Mouse (Mus musculus) heart, embryonic 13.5 days (tissue): Measurements from ENCODE around the gene B3gnt9. TPM values are rescaled to one million over a fixed set of nuclear protein-coding genes. Genes with fewer than 3 reads are reported as not detected.

Source experiments
- ATAC-seq: fragments of 200-750 bp; cut with Nextera tagmentation; 2 replicates; pipeline ENCODE4 v1.8.0; 2017; ENCODE audit warnings: moderate TSS enrichment; ENCODE audit not compliant: insufficient number of reproducible peaks, low FRiP score, low TSS enrichment; ENCODE audit errors: extremely low read depth
- H3K27ac ChIP-seq: fragments of 300-500 bp; sonication (generic); replicated peaks from 2 replicates; pipeline ENCODE4 v1.5.1; 2015; ENCODE audit warnings: moderate library complexity, mild to moderate bottlenecking, inconsistent platforms
- H3K27me3 ChIP-seq: fragments of 300-500 bp; sonication (generic); replicated peaks from 2 replicates; pipeline ENCODE4 v1.6.1; 2015; ENCODE audit warnings: mild to moderate bottlenecking, inconsistent platforms
- H3K36me3 ChIP-seq: fragments of 300-500 bp; sonication (generic); 2 replicates; pipeline ENCODE4 v1.6.1; 2015; ENCODE audit warnings: mild to moderate bottlenecking, inconsistent platforms
- H3K4me1 ChIP-seq: fragments of 300-500 bp; sonication (generic); 2 replicates; pipeline ENCODE4 v1.6.1; 2015; ENCODE audit warnings: inconsistent platforms
- H3K4me2 ChIP-seq: fragments of 300-500 bp; sonication (generic); 2 replicates; pipeline ENCODE4 v1.6.1; 2015; ENCODE audit warnings: inconsistent platforms, mild to moderate bottlenecking, moderate library complexity
- H3K4me3 ChIP-seq: fragments of 300-500 bp; sonication (generic); 2 replicates; pipeline ENCODE4 v1.5.1; 2015; ENCODE audit warnings: moderate library complexity, mild to moderate bottlenecking, inconsistent platforms
- H3K9ac ChIP-seq: fragments of 300-500 bp; sonication (generic); 2 replicates; pipeline ENCODE4 v1.6.1; 2015; ENCODE audit warnings: inconsistent platforms, mild to moderate bottlenecking, moderate library complexity
- H3K9me3 ChIP-seq: fragments of 300-500 bp; sonication (generic); 2 replicates; pipeline ENCODE4 v1.6.1; 2016; ENCODE audit warnings: inconsistent platforms
- WGBS: fragments of 180-500 bp; shearing (Covaris S2); methylation state at CpG from one replicate; pipeline ENCODE4 v1.1.7; 2015; ENCODE audit warnings: mixed read lengths; 5-methylcytosine and 5-hydroxymethylcytosine counted together
- polyA plus RNA-seq: library from polyadenylated mRNA; unstranded; fragments of >200 nt; fragmentation: Nextera tagmentation; extraction: Ambion mirVana; gene quantifications from 2 replicates; pipeline ENCODE4 v1.2.1, GENCODE M21; 2015

B3gnt9 gene
- polyA plus RNA-seq, 1 experiment from 2014 or later, result 14.5 TPM

GRCm38 (mm10) chr8:105268342-105269074 lies 13.6 kb upstream of the B3gnt9 start:
- ATAC-seq, result 0 out of 2 replicates have a peak, but pooled peaks have one; percentile 22

GRCm38 (mm10) chr8:105266775-105267174 lies 11.8 kb upstream of the B3gnt9 start:
- WGBS, result 39% methylated on average over 13 of the region's 13 CpGs
- no peak for ATAC-seq
- no peak overlapping the region for H3K9ac ChIP-seq
- H3K4me3 ChIP-seq, result no peak overlapping the region
- H3K9me3 ChIP-seq, result 0 out of 2 replicates have a peak, but pooled peaks cover 6% of the 10 kb centered on the region
- H3K4me2 ChIP-seq, result no peak overlapping the region
- no peak overlapping the region for H3K27ac ChIP-seq
- peaks cover 85% of the 10 kb centered on the region for H3K27me3 ChIP-seq
- H3K4me1 ChIP-seq, result peaks cover 45% of the 10 kb centered on the region
- H3K36me3 ChIP-seq, result no peaks in the 10 kb centered on the region

More at GRCm38 (mm10) chr8:105268342-105269074, 13.6 kb upstream of the B3gnt9 start:
- Histone ChIP-seq H3K36me3 (no peaks in the 10 kb centered on the region), H3K4me1 (peaks cover 45% of the 10 kb centered on the region), H3K27ac (no peak overlapping the region), H3K9ac (peak overlapping the region; percentile 74), H3K4me3 (peak overlapping the region; percentile 60), H3K4me2 (peak overlapping the region; percentile 96), H3K27me3 (peaks cover 90% of the 10 kb centered on the region), H3K9me3 (0 out of 2 replicates have a peak, but pooled peaks cover 6% of the 10 kb centered on the region)
- WGBS, result under 1% methylated on average over 65 of the region's 65 CpGs

GRCm38 (mm10) chr8:105265128-105265527 lies 10.2 kb upstream of the B3gnt9 start:
- no peak for ATAC-seq
- peak overlapping the region; percentile 96 for H3K4me2 ChIP-seq
- H3K9ac ChIP-seq, result peak overlapping the region; percentile 88
- H3K4me1 ChIP-seq, result peaks cover 38% of the 10 kb centered on the region
- H3K27me3 ChIP-seq, result peaks cover 85% of the 10 kb centered on the region
- peak overlapping the region; percentile 84 for H3K4me3 ChIP-seq
- H3K9me3 ChIP-seq, result 0 out of 2 replicates have a peak, but pooled peaks cover 6% of the 10 kb centered on the region
- WGBS, result 15% methylated on average over 10 of the region's 10 CpGs
- H3K27ac ChIP-seq, result no peak overlapping the region
- H3K36me3 ChIP-seq, result no peaks in the 10 kb centered on the region

GRCm38 (mm10) chr8:105264024-105264982 lies 9.3 kb upstream of the B3gnt9 start, which contains the start of the genes Tradd and Fbxl8:
Tradd (minus strand) TSS chr8:105264609.
Fbxl8 (plus strand) TSS chr8:105264648.
- Histone ChIP-seq H3K4me1 (peaks cover 39% of the 10 kb centered on the region), H3K9me3 (0 out of 2 replicates have a peak, but pooled peaks cover 6% of the 10 kb centered on the region), H3K27ac (no peak within 1 kb of the TSS), H3K36me3 (no peaks in the 10 kb centered on the region), H3K4me3 (peak within 1 kb of the TSS; percentile 84), H3K27me3 (peaks cover 85% of the 10 kb centered on the region), H3K4me2 (peak within 1 kb of the TSS; percentile 96), H3K9ac (peak within 1 kb of the TSS; percentile 88)
- 0 out of 2 replicates have a peak, but pooled peaks have one; percentile 30 for ATAC-seq
- 1% methylated on average over 54 of the region's 54 CpGs for WGBS

- no peak for ATAC-seq
- Histone ChIP-seq H3K4me3 (peak overlapping the region; percentile 84), H3K27me3 (peaks cover 85% of the 10 kb centered on the region)
These were observed 8.4 kb upstream of the B3gnt9 start for GRCm38 (mm10) chr8:105263244-105263912.

GRCm38 (mm10) chr8:105261326-105261980 lies 6.5 kb upstream of the B3gnt9 start:
- no peak overlapping the region for H3K4me3 ChIP-seq
- no peak overlapping the region for H3K9ac ChIP-seq
- H3K9me3 ChIP-seq, result 0 out of 2 replicates have a peak, but pooled peaks cover 5% of the 10 kb centered on the region
- H3K4me1 ChIP-seq, result peaks cover 33% of the 10 kb centered on the region
- H3K4me2 ChIP-seq, result no peak overlapping the region
- WGBS, result 78% methylated on average over 12 of the region's 12 CpGs
- H3K27me3 ChIP-seq, result peaks cover 82% of the 10 kb centered on the region
- no peak for ATAC-seq
- no peaks in the 10 kb centered on the region for H3K36me3 ChIP-seq
- H3K27ac ChIP-seq, result no peak overlapping the region

More at GRCm38 (mm10) chr8:105263244-105263912, 8.4 kb upstream of the B3gnt9 start:
- H3K9ac ChIP-seq, result peak overlapping the region; percentile 88; the same call in 1 of the 2 replicates
- WGBS, result 40% methylated on average over 16 of the region's 16 CpGs
- H3K4me1 ChIP-seq, result peaks cover 39% of the 10 kb centered on the region
- H3K36me3 ChIP-seq, result no peaks in the 10 kb centered on the region
- H3K27ac ChIP-seq, result no peak overlapping the region
- H3K9me3 ChIP-seq, result 0 out of 2 replicates have a peak, but pooled peaks cover 6% of the 10 kb centered on the region
- peak overlapping the region; percentile 96 for H3K4me2 ChIP-seq

- Histone ChIP-seq H3K27ac (no peak overlapping the region), H3K9me3 (no peaks in the 10 kb centered on the region), H3K4me3 (no peak overlapping the region), H3K36me3 (no peaks in the 10 kb centered on the region), H3K4me1 (peaks cover 35% of the 10 kb centered on the region), H3K27me3 (peaks cover 83% of the 10 kb centered on the region), H3K9ac (no peak overlapping the region; the same call in 1 of the 2 replicates), H3K4me2 (0 out of 2 replicates have a peak overlapping the region, but pooled peaks have one; percentile 86)
- WGBS, result 64% methylated on average over 7 of the region's 7 CpGs
- ATAC-seq, result no peak
These were observed 5.6 kb upstream of the B3gnt9 start for GRCm38 (mm10) chr8:105260371-105261099.

- Histone ChIP-seq H3K36me3 (no peaks in the 10 kb centered on the region), H3K4me3 (peak overlapping the region; percentile 55), H3K9ac (peak overlapping the region; percentile 55), H3K9me3 (no peaks in the 10 kb centered on the region), H3K4me1 (peaks cover 37% of the 10 kb centered on the region), H3K27ac (no peak overlapping the region), H3K4me2 (peak overlapping the region; percentile 86), H3K27me3 (peaks cover 79% of the 10 kb centered on the region)
- WGBS, result 3% methylated on average over 30 of the region's 30 CpGs
- ATAC-seq, result no peak
These were observed 4.9 kb upstream of the B3gnt9 start for GRCm38 (mm10) chr8:105259721-105260320.

GRCm38 (mm10) chr8:105258911-105259720 lies 4.2 kb upstream of the B3gnt9 start:
- WGBS, result 6% methylated on average over 55 of the region's 55 CpGs
- Histone ChIP-seq H3K4me2 (peak overlapping the region; percentile 86), H3K9me3 (no peaks in the 10 kb centered on the region), H3K4me3 (peak overlapping the region; percentile 55), H3K4me1 (peaks cover 39% of the 10 kb centered on the region), H3K36me3 (no peaks in the 10 kb centered on the region), H3K27ac (no peak overlapping the region), H3K9ac (peak overlapping the region; percentile 55), H3K27me3 (peaks cover 78% of the 10 kb centered on the region)
- ATAC-seq, result no peak
